Mouse (Mus musculus) T-helper 17 cell (primary cell): ENCODE measurements around the gene Gabbr1.

Source experiments
- in situ Hi-C, 2 experiments: fragments of 300-600 bp; cut with MboI, MseI; formaldehyde crosslinking; loops; 1 replicate in 1 of 2; 2 replicates in 1 of 2; pipeline ENCODE4 v1.15.1; 2025; ENCODE audit warnings: high pct_unique_total_duplicates in 2 of 2

Gene Gabbr1

GRCm38 (mm10) chr17:37072080-37072729 is 26.4 kb downstream of the Gabbr1 start:
- in situ Hi-C loops = loop anchor here in 1 of 2 experiments (5.0 kb wide), 1 partner anchor 130 kb away; the partner anchor contains the start of gene Olfr94

GRCm38 (mm10) chr17:37072730-37073276 is 27.0 kb downstream of the Gabbr1 start:
- in situ Hi-C loops = loop anchor here in 1 of 2 experiments (5.0 kb wide), 1 partner anchor 129 kb away; the partner anchor contains the start of gene Olfr94

GRCm38 (mm10) chr17:37075181-37075580 is 29.4 kb downstream of the Gabbr1 start:
- in situ Hi-C loops = no loop called here

- in situ Hi-C loops = no loop called here
Observed at GRCm38 (mm10) chr17:37075766-37076165, 30.0 kb downstream of the Gabbr1 start.

GRCm38 (mm10) chr17:37078193-37078592 is 32.4 kb downstream of the Gabbr1 start:
- in situ Hi-C loops = no loop called here

GRCm38 (mm10) chr17:37078990-37079389 is 33.2 kb downstream of the Gabbr1 start:
- in situ Hi-C loops = no loop called here

- in situ Hi-C loops = no loop called here
Observed at GRCm38 (mm10) chr17:37080119-37080518, 34.4 kb downstream of the Gabbr1 start.

GRCm38 (mm10) chr17:37081659-37082058 is 35.9 kb downstream of the Gabbr1 start:
- in situ Hi-C loops = no loop called here

- in situ Hi-C loops = no loop called here
Observed at GRCm38 (mm10) chr17:37083327-37083726, 37.6 kb downstream of the Gabbr1 start.

GRCm38 (mm10) chr17:37084632-37085031 is 38.9 kb downstream of the Gabbr1 start:
- in situ Hi-C loops = loop anchor here in 1 of 2 experiments (5.0 kb wide), 1 partner anchor 118 kb away; the partner anchor contains the start of gene Olfr94

GRCm38 (mm10) chr17:37085545-37085944 is 39.8 kb downstream of the Gabbr1 start:
- in situ Hi-C loops = loop anchor here in 1 of 2 experiments (5.0 kb wide), 1 partner anchor 117 kb away; the partner anchor contains the start of gene Olfr94

- in situ Hi-C loops = loop anchor here in 1 of 2 experiments (5.0 kb wide), 1 partner anchor 114 kb away; the partner anchor contains the start of gene Olfr94
Observed at GRCm38 (mm10) chr17:37088399-37088798, 42.6 kb downstream of the Gabbr1 start, which contains the start of gene Olfr90. Olfr90 (minus strand) TSS chr17:37088499.

- in situ Hi-C loops = no loop called here
Observed at GRCm38 (mm10) chr17:37092198-37092597, 46.4 kb downstream of the Gabbr1 start.

GRCm38 (mm10) chr17:37093289-37093688 is 47.5 kb downstream of the Gabbr1 start:
- in situ Hi-C loops = no loop called here

GRCm38 (mm10) chr17:37098178-37098577 is 52.4 kb downstream of the Gabbr1 start, which contains the start of gene Olfr91:
Olfr91 (minus strand) TSS chr17:37098278.
- in situ Hi-C loops = no loop called here

- in situ Hi-C loops = loop anchor here in 1 of 2 experiments (10.0 kb wide), 1 partner anchor 1255 kb away; no protein-coding TSS in a partner anchor
Observed at GRCm38 (mm10) chr17:37119988-37120387, 74.2 kb downstream of the Gabbr1 start, which contains the start of gene Olfr92. Olfr92 (minus strand) TSS chr17:37120088.
